Mouse (Mus musculus): ENCODE data around the gene Fads3. TPM values are rescaled to one million over a fixed set of nuclear protein-coding genes. Genes with fewer than 3 reads are reported as not detected.

The Fads3 gene
- polyA plus RNA-seq, 1 experiment, result 26.0 TPM

GRCm38 (mm10) chr19:10102054-10102700 lies 60.8 kb downstream of the Fads3 start:
- 3% methylated on average over 24 of the region's 25 CpGs for WGBS
- DNase-seq (ENCODE audit: low read depth, low spot score), result no peak

DNA sequence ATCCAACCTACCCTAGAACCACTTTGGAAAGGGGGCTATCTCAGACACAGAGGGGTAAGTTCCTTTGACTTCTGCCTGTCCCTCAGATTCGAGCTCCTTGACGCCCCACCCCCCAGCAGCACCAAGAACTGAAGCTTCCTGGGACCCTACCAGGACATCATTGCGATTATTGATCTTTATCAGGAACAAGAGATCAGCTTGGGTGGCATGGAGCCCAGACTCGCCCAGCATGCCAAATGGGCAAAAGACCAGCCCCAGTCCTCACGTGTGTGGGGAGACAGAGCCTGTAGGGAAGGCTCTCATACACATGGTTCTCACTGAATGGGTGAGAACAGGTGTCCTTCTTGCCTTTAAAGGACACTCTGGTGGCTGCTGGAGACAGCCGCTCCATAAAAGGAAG lies 62.9 kb downstream of the Fads3 start:
- 57% methylated on average over 6 of the region's 6 CpGs for WGBS
- no peak for DNase-seq (ENCODE audit: low read depth, low spot score)

DNA sequence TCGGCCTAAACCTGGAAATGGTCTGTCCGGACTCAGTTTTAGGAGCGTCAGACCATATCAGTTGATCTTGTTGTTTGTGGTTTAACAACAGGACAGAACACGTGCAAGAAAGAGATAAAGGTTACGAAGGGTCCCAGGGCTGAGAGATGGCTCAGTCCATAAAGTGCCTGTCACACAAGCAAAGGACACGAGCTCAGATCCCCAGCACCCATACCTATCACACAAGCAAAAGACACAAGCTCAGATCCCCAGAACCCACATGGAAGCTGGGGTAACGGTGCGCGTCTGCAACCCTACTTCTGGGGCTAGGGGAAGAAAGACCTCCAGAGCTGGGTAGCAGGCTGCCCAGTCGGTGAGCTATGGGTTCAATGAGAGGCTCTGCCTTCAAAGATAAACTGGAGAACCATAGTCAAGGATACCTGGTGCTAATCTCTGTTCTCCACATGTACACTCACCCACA lies 63.7 kb downstream of the Fads3 start:
- 83% methylated on average over 10 of the region's 10 CpGs for WGBS
- no peak for DNase-seq (ENCODE audit: low read depth, low spot score)

GRCm38 (mm10) chr19:10106634-10107033 lies 65.3 kb downstream of the Fads3 start:
- WGBS, result 92% methylated on average over 2 of the region's 2 CpGs
- no peak for DNase-seq (ENCODE audit: low read depth, low spot score)

DNA sequence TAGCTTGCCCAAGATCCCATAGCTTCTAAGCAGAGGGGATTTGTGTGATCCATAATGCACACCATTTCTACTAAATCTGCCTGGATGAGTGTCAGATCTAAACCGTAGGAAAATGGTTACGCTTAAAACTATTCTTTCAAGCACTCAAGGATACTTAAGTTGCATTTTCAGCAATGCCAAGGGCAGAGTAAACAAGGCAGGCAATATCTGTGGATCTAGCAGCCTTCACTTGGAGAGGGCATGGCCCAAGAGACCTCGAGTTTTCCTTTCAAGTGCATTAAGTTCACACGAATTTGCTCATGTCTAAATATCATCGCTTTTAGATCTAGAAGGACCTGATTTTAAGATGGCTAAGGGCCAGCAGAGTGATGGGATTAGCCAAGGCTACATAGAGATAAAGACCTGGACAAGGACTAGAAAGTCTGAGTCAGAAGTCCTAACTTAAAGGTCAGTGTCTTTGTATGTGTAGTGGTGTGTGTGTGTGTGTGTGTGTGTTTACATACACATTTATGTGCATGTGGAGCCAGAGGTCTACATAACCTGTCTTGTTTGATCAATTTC lies 65.8 kb downstream of the Fads3 start:
- no peak for DNase-seq (ENCODE audit: low read depth, low spot score)
- 76% methylated on average over 5 of the region's 5 CpGs for WGBS

- WGBS, result 84% methylated on average over 1 of the region's 1 CpGs
- DNase-seq (ENCODE audit: low read depth, low spot score), result no peak
Measured at GRCm38 (mm10) chr19:10108129-10108528, 66.8 kb downstream of the Fads3 start.

DNA sequence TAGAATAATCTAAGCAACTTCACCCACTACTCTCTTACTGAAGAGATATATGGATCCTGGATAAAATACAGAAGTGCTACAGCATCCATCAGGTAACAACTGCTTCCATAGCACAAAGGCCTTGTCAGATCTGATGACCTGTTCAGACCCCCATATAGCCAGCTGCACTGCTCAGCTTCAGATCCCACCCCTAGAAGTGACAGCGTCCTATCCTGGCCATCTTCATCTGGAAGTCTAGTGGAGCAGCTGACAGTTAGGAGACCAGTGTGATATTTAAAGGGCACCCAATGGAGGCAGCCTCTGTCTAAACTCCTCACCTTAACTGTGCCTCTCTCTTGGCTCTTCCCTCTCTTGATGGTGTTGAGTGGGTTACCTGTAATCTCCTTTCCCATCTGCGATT lies 67.3 kb downstream of the Fads3 start:
- WGBS, result 89% methylated on average over 2 of the region's 2 CpGs
- DNase-seq (ENCODE audit: low read depth, low spot score), result no peak

Other genes with a start within 250 kb of the Fads3 start
- not detected in 2 replicates for gene Scgb2a2, start 194.0 kb upstream of the Fads3 start, polyA plus RNA-seq (2012; rRNA removed)
- 30.6 and 34.9 TPM in 2 replicates for gene Incenp, start 142.0 kb upstream of the Fads3 start, polyA plus RNA-seq (2012; rRNA removed)
- gene Fth1, start 61.0 kb upstream of the Fads3 start, polyA plus RNA-seq (2012; rRNA removed), result 1,893 and 2,842 TPM in 2 replicates
- gene Best1, start 39.9 kb upstream of the Fads3 start, polyA plus RNA-seq (2012; rRNA removed), result 0.15 and 0.30 TPM in 2 replicates
- 6.0 and 6.1 TPM in 2 replicates for gene Rab3il1, start 39.9 kb upstream of the Fads3 start, polyA plus RNA-seq (2012; rRNA removed)
- 118 and 131 TPM in 2 replicates for gene Fads2, start 60.2 kb downstream of the Fads3 start, polyA plus RNA-seq (2012; rRNA removed)
- 20.4 and 20.5 TPM in 2 replicates for gene Fads1, start 141.3 kb downstream of the Fads3 start, polyA plus RNA-seq (2012; rRNA removed)
- 161 and 185 TPM in 2 replicates for gene Tmem258, start 162.4 kb downstream of the Fads3 start, polyA plus RNA-seq (2012; rRNA removed)
- 28.1 and 29.1 TPM in 2 replicates for gene Fen1, start 162.6 kb downstream of the Fads3 start, polyA plus RNA-seq (2012; rRNA removed)
- 18.7 and 34.7 TPM in 2 replicates for gene Myrf, start 199.2 kb downstream of the Fads3 start, polyA plus RNA-seq (2012; rRNA removed)